Mouse (Mus musculus): Measurements from ENCODE around the gene Nkiras2. TPM values are rescaled to one million over a fixed set of nuclear protein-coding genes. Genes with fewer than 3 reads are reported as not detected.

Nkiras2 gene
- polyA plus RNA-seq, 1 experiment from 2014 or later, result 52.6 TPM

DNA sequence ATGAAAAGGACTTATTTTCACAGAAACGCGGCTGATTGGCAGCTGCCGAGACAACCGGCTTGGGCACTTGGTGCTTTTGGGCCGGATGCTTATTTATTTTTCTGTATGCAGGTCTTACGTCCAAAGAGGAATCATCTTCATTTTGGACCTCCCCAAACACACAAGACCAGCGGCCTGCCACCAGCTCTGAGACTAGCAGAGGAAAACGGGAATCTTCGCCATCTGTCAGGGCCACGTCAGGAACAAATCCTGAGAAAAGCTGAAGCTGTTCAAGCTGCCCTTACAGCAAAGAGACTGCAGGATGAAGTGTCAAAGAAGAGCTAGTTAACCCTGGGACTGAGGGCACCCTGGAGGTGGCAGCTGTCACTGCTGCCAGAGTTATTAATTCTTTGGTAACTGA, 13.6 kb upstream of the Nkiras2 start:
- Histone ChIP-seq H3K36me3 (ENCODE audit: insufficient read depth, low read length) (peaks cover 11% of the 10 kb centered on the region; the same call in 1 of the 2 replicates), H3K27ac (no peak overlapping the region), H3K4me2 (ENCODE audit: low read length) (no peak overlapping the region), H3K27me3 (ENCODE audit: insufficient read depth, low read length) (no peaks in the 10 kb centered on the region), H3K4me1 (replicated peaks; ENCODE audit: insufficient read depth, low read length) (peaks cover 13% of the 10 kb centered on the region; the same call in 1 of the 2 replicates), H3K9me3 (replicated peaks; ENCODE audit: low read length) (no peaks in the 10 kb centered on the region), H3K4me3 (replicated peaks; ENCODE audit: low read depth, low read length) (no peak overlapping the region), H3K9ac (ENCODE audit: low read depth, low read length) (no peak overlapping the region)
- DNase-seq (ENCODE audit: low spot score) (no peak), ATAC-seq (replicated peaks; ENCODE audit: low FRiP score, low read depth) (no peak)
- TF ChIP-seq CTCF (IDR thresholded peaks at IDR 0.05; ENCODE audit: low read depth), result no peak
- 92% methylated on average over 10 of the region's 10 CpGs for WGBS

- Histone ChIP-seq H3K4me2 (ENCODE audit: low read length) (no peak overlapping the region), H3K9ac (ENCODE audit: low read depth, low read length) (no peak overlapping the region), H3K27me3 (ENCODE audit: insufficient read depth, low read length) (no peaks in the 10 kb centered on the region), H3K4me3 (replicated peaks; ENCODE audit: low read depth, low read length) (no peak overlapping the region), H3K36me3 (ENCODE audit: insufficient read depth, low read length) (0 out of 2 replicates have a peak, but pooled peaks cover 5% of the 10 kb centered on the region), H3K27ac (no peak overlapping the region), H3K9me3 (replicated peaks; ENCODE audit: low read length) (no peaks in the 10 kb centered on the region), H3K4me1 (replicated peaks; ENCODE audit: insufficient read depth, low read length) (peaks cover 13% of the 10 kb centered on the region; the same call in 1 of the 2 replicates)
- no peak for ATAC-seq (replicated peaks; ENCODE audit: low FRiP score, low read depth)
- WGBS, result 86% methylated on average over 6 of the region's 6 CpGs
- no peak for DNase-seq (ENCODE audit: low spot score)
- no peak for TF ChIP-seq CTCF (IDR thresholded peaks at IDR 0.05; ENCODE audit: low read depth)
Observed at GRCm38 (mm10) chr11:100607121-100607520, 11.9 kb upstream of the Nkiras2 start.

DNA sequence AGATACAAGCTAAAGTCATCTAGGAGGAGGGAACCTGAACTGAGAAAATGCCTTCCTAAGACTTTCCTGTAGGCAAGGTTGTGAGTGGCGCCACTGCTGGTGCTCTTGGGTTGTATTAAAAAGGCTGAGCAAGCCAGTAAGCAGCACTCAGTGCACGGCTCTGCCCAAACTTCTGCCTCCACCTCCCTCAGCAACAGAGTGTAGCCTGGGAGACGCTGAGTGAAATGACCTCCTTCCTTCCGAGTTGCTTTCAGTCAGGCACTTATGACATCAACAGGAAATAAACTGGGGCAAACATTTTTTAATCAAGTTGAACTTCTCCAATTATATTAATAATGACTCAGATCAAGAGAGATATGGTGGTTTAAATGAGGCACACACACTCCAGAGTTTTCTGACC, 10.2 kb upstream of the Nkiras2 start:
- Histone ChIP-seq H3K4me2 (ENCODE audit: low read length) (no peak overlapping the region), H3K27ac (no peak overlapping the region), H3K4me3 (replicated peaks; ENCODE audit: low read depth, low read length) (no peak overlapping the region), H3K4me1 (replicated peaks; ENCODE audit: insufficient read depth, low read length) (peaks cover 13% of the 10 kb centered on the region; the same call in 1 of the 2 replicates), H3K36me3 (ENCODE audit: insufficient read depth, low read length) (0 out of 2 replicates have a peak, but pooled peaks cover 5% of the 10 kb centered on the region), H3K9ac (ENCODE audit: low read depth, low read length) (no peak overlapping the region), H3K9me3 (replicated peaks; ENCODE audit: low read length) (no peaks in the 10 kb centered on the region), H3K27me3 (ENCODE audit: insufficient read depth, low read length) (no peaks in the 10 kb centered on the region)
- TF ChIP-seq CTCF (IDR thresholded peaks at IDR 0.05; ENCODE audit: low read depth), result no peak
- DNase-seq (ENCODE audit: low spot score), result no peak
- no peak for ATAC-seq (replicated peaks; ENCODE audit: low FRiP score, low read depth)
- 46% methylated on average over 4 of the region's 4 CpGs for WGBS

DNA sequence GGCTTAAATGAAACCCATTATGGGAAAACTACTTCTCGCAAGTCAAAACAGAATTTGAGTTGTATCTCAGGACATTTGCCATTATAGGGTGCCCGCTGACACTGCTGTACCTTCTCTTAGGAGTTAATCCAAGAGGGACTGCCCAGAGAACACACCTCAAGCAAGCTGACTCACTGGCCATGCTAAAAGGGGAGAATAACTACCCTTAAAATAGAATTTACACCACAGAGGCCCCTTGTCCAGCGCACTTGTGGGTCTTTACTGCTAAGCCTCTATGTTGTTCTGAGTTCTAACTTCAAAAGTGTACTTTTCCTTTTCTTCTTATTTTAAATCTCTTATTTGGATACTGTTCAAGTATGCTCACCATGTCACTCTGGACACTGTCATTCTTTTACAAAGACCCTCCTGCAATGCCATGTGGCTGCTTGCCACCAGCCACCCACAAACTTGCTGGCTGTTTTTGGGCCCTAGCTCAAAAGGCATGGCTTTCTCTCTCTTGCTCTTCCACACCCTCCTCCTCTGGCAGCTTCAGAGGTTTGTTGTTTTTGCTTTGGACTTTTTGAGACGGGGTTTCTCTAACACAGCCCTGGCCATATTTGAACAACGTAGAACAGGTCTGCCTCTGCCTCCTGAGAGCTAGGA, 9.6 kb upstream of the Nkiras2 start:
- peak overlapping the region; percentile 5; the same call in 1 of the 2 replicates for H3K27ac ChIP-seq
- no peak overlapping the region for H3K9ac ChIP-seq (ENCODE audit: low read depth, low read length)
- ATAC-seq (replicated peaks; ENCODE audit: low FRiP score, low read depth) (no peak), DNase-seq (ENCODE audit: low spot score) (no peak)
- H3K4me3 ChIP-seq (replicated peaks; ENCODE audit: low read depth, low read length), result no peak overlapping the region
- 0 out of 2 replicates have a peak, but pooled peaks cover 5% of the 10 kb centered on the region for H3K36me3 ChIP-seq (ENCODE audit: insufficient read depth, low read length)
- no peaks in the 10 kb centered on the region for H3K9me3 ChIP-seq (replicated peaks; ENCODE audit: low read length)
- 81% methylated on average over 5 of the region's 5 CpGs for WGBS
- TF ChIP-seq CTCF (IDR thresholded peaks at IDR 0.05; ENCODE audit: low read depth), result no peak
- H3K4me2 ChIP-seq (ENCODE audit: low read length), result no peak overlapping the region
- no peaks in the 10 kb centered on the region for H3K27me3 ChIP-seq (ENCODE audit: insufficient read depth, low read length)
- H3K4me1 ChIP-seq (replicated peaks; ENCODE audit: insufficient read depth, low read length), result peaks cover 13% of the 10 kb centered on the region; the same call in 1 of the 2 replicates

DNA sequence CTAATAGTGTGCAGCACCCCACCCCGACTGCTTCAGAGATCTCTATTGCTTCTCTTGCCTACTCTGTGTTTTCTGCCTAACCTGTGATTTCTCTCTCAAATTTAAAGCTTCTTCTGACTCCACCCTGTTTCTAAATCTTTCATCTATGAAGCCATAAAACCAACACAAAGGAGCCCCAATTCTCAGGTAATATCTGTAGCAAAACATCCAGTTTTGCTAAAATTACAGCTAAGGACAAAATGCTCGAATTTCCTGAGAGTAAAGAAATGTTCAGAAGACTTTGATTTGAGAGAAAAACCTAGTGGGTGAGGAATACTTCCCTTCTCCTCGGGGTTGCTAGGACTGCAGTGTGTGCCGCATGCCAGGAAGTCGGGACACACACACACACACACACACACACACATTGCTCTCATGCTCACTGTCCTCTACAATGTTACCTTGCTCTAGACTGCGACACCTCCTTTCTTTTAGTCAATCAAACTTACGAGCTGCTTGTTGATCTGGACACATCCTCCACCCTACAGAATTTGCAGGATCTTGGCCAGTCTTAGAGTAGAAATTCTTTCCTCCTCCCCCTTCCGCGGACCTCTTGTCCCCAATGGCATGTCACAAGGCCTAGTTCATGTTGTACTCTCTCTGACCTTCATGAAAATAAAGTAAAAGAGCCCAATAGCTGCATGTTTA, 8.9 kb upstream of the Nkiras2 start:
- Histone ChIP-seq H3K4me3 (replicated peaks; ENCODE audit: low read depth, low read length) (no peak overlapping the region), H3K27me3 (ENCODE audit: insufficient read depth, low read length) (no peaks in the 10 kb centered on the region), H3K27ac (peak overlapping the region; percentile 19; the same call in 1 of the 2 replicates), H3K4me1 (replicated peaks; ENCODE audit: insufficient read depth, low read length) (peaks cover 13% of the 10 kb centered on the region; the same call in 1 of the 2 replicates), H3K9ac (ENCODE audit: low read depth, low read length) (no peak overlapping the region), H3K4me2 (ENCODE audit: low read length) (no peak overlapping the region; the same call in 1 of the 2 replicates), H3K36me3 (ENCODE audit: insufficient read depth, low read length) (0 out of 2 replicates have a peak, but pooled peaks cover 5% of the 10 kb centered on the region), H3K9me3 (replicated peaks; ENCODE audit: low read length) (no peaks in the 10 kb centered on the region)
- 57% methylated on average over 9 of the region's 9 CpGs for WGBS
- no peak for TF ChIP-seq CTCF (IDR thresholded peaks at IDR 0.05; ENCODE audit: low read depth)
- peak; percentile 59 for DNase-seq (ENCODE audit: low spot score)
- no peak for ATAC-seq (replicated peaks; ENCODE audit: low FRiP score, low read depth)

GRCm38 (mm10) chr11:100611627-100612026, 7.4 kb upstream of the Nkiras2 start:
- no peak for ATAC-seq (replicated peaks; ENCODE audit: low FRiP score, low read depth)
- DNase-seq (ENCODE audit: low spot score), result no peak
- WGBS, result 77% methylated on average over 6 of the region's 6 CpGs

More at GRCm38 (mm10) chr11:100611627-100612026, 7.4 kb upstream of the Nkiras2 start:
- H3K27ac ChIP-seq, result no peak overlapping the region
- no peak overlapping the region for H3K4me2 ChIP-seq (ENCODE audit: low read length)
- H3K9ac ChIP-seq (ENCODE audit: low read depth, low read length), result no peak overlapping the region
- no peak overlapping the region for H3K4me3 ChIP-seq (replicated peaks; ENCODE audit: low read depth, low read length)
- TF ChIP-seq CTCF (IDR thresholded peaks at IDR 0.05; ENCODE audit: low read depth), result peak; percentile 12; the same call in 1 of the 2 replicates
- peaks cover 13% of the 10 kb centered on the region; the same call in 1 of the 2 replicates for H3K4me1 ChIP-seq (replicated peaks; ENCODE audit: insufficient read depth, low read length)
- H3K27me3 ChIP-seq (ENCODE audit: insufficient read depth, low read length), result no peaks in the 10 kb centered on the region
- no peaks in the 10 kb centered on the region for H3K9me3 ChIP-seq (replicated peaks; ENCODE audit: low read length)
- 0 out of 2 replicates have a peak, but pooled peaks cover 9% of the 10 kb centered on the region for H3K36me3 ChIP-seq (ENCODE audit: insufficient read depth, low read length)
